Comparison of ENCODE assay signal across 9 mouse cellular contexts in genomic region chrX:155624895-155625294, GRCm38 (mm10). TPM values are rescaled to one million over a fixed set of nuclear protein-coding genes. Genes with fewer than 3 reads are reported as not detected.
DNase-seq lines count a peak whose midpoint lies in the region; ATAC-seq and TF ChIP-seq lines count a peak whose summit lies in the region.
"Had no signal": no experiment of that assay in that cellular context is flagged by ENCODE, and none has a peak within 500 bp of the region (broad histone marks: within the 10 kb centered on the region; RNA-seq: fewer than 3 reads in every experiment).

No protein-coding gene starts in this region.

- peak overlapping the region; percentile 87 for H3K4me2 ChIP-seq in kidney, embryonic 15.5 days
- H3K4me2 ChIP-seq in forebrain, embryonic 16.5 days (ENCODE audit: low read length): peak overlapping the region; percentile 79
- peak overlapping the region; percentile 88 for H3K4me2 ChIP-seq in midbrain, embryonic 12.5 days (replicated peaks)
- H3K4me2 ChIP-seq: liver, embryonic 15.5 days had no signal

- H3K4me3 ChIP-seq in kidney, embryonic 15.5 days (replicated peaks): peak overlapping the region; percentile 49
- H3K4me3 ChIP-seq in forebrain, embryonic 16.5 days (replicated peaks; ENCODE audit: low read length): peak overlapping the region; percentile 51
- peak overlapping the region; percentile 54 for H3K4me3 ChIP-seq in midbrain, embryonic 12.5 days
- H3K4me3 ChIP-seq: liver, embryonic 15.5 days had no signal

- TF ChIP-seq POLR2A in brain, embryonic 14.5 days (IDR thresholded peaks at IDR 0.05; ENCODE audit: borderline replicate concordance, extremely low read depth, insufficient read depth, insufficient read length, poor library complexity, severe bottlenecking): no peak

- no peak for TF ChIP-seq CTCF in brain, embryonic 14.5 days (IDR thresholded peaks at IDR 0.05; ENCODE audit: borderline replicate concordance, extremely low read depth, insufficient read depth, insufficient read length)

- WGBS in kidney, embryonic 15.5 days: 27% methylated on average over 15 of the region's 15 CpGs
- WGBS in forebrain, embryonic 16.5 days: 26% methylated on average over 14 of the region's 15 CpGs
- WGBS in midbrain, embryonic 12.5 days: 20% methylated on average over 15 of the region's 15 CpGs

- ATAC-seq in kidney, embryonic 15.5 days (replicated peaks; ENCODE audit: low FRiP score): peak; percentile 28; the same call in 1 of the 2 replicates
- ATAC-seq in forebrain, embryonic 16.5 days: no peak
- ATAC-seq in midbrain, embryonic 12.5 days (ENCODE audit: low FRiP score, low read depth): no peak; the same call in 1 of the 2 replicates
- ATAC-seq in frontal cortex, adult (ENCODE audit: low TSS enrichment): no peak

- H3K27me3 ChIP-seq in kidney, embryonic 15.5 days: peaks cover 56% of the 10 kb centered on the region
- peaks cover 8% of the 10 kb centered on the region; the same call in 1 of the 2 replicates for H3K27me3 ChIP-seq in forebrain, embryonic 16.5 days (replicated peaks; ENCODE audit: control insufficient read depth, insufficient read depth, low read length)
- peaks cover 42% of the 10 kb centered on the region for H3K27me3 ChIP-seq in midbrain, embryonic 12.5 days

- peaks cover 10% of the 10 kb centered on the region; the same call in 1 of the 2 replicates for H3K4me1 ChIP-seq in kidney, embryonic 15.5 days
- peaks cover 4% of the 10 kb centered on the region for H3K4me1 ChIP-seq in forebrain, embryonic 16.5 days (replicated peaks; ENCODE audit: control insufficient read depth, insufficient read depth, low read length)
- H3K4me1 ChIP-seq in midbrain, embryonic 12.5 days: no peaks in the 10 kb centered on the region
- H3K4me1 ChIP-seq: liver, embryonic 15.5 days had no signal

- H3K9ac ChIP-seq in kidney, embryonic 15.5 days: no peak overlapping the region
- H3K9ac ChIP-seq in forebrain, embryonic 16.5 days (replicated peaks; ENCODE audit: low read depth, low read length): peak overlapping the region; percentile 35; the same call in 1 of the 2 replicates
- H3K9ac ChIP-seq in midbrain, embryonic 12.5 days (replicated peaks): no peak overlapping the region; the same call in 1 of the 2 replicates
- H3K9ac ChIP-seq: liver, embryonic 15.5 days had no signal

- no peak for DNase-seq in kidney, adult 11 months
- DNase-seq in brain, embryonic 14.5 days (ENCODE audit: low read depth): peak; percentile 10
- DNase-seq in thymus, postnatal 14 days: no peak
- no peak for DNase-seq in right cerebral cortex, postnatal 14 days

- H3K36me3 ChIP-seq in kidney, embryonic 15.5 days: no peaks in the 10 kb centered on the region
- H3K36me3 ChIP-seq in forebrain, embryonic 16.5 days (ENCODE audit: control insufficient read depth, insufficient read depth): no peaks in the 10 kb centered on the region
- no peaks in the 10 kb centered on the region for H3K36me3 ChIP-seq in midbrain, embryonic 12.5 days
- H3K36me3 ChIP-seq: liver, embryonic 15.5 days had no signal

- no peaks in the 10 kb centered on the region for H3K9me3 ChIP-seq in kidney, embryonic 15.5 days (replicated peaks)
- no peaks in the 10 kb centered on the region for H3K9me3 ChIP-seq in forebrain, embryonic 16.5 days (ENCODE audit: control insufficient read depth, low read length)
- H3K9me3 ChIP-seq in midbrain, embryonic 12.5 days: no peaks in the 10 kb centered on the region
- H3K9me3 ChIP-seq: liver, embryonic 15.5 days had no signal

- H3K27ac ChIP-seq in kidney, embryonic 15.5 days: no peak overlapping the region
- no peak overlapping the region for H3K27ac ChIP-seq in forebrain, embryonic 16.5 days (ENCODE audit: low read length)
- H3K27ac ChIP-seq in midbrain, embryonic 12.5 days (replicated peaks): no peak overlapping the region
- H3K27ac ChIP-seq: liver, embryonic 15.5 days had no signal

RNA-seq across cellular contexts. Expression of gene Gm15155, which starts 0.4 kb away (rescaled TPM):
- not detected in 2 replicates for polyA plus RNA-seq in kidney, embryonic 15.5 days (2015; fragmentation: Nextera tagmentation; extraction: Ambion mirVana)
- polyA plus RNA-seq in brain, embryonic 14.5 days (2012; rRNA removed): not detected in 2 replicates
- polyA plus RNA-seq in forebrain, embryonic 16.5 days (2015; fragmentation: Nextera tagmentation; extraction: Ambion mirVana): 0.52 TPM in 1 of 2 replicates, not detected in the other
- polyA plus RNA-seq in midbrain, embryonic 12.5 days (2016; fragmentation: Nextera tagmentation; extraction: Ambion mirVana): not detected in 2 replicates
- polyA plus RNA-seq: liver, embryonic 15.5 days had no signal

RNA-seq across cellular contexts. Expression of gene Ptchd1, which starts 1.3 kb away (rescaled TPM):
- 0.77 and 1.0 TPM in 2 replicates for polyA plus RNA-seq in kidney, embryonic 15.5 days (2015; fragmentation: Nextera tagmentation; extraction: Ambion mirVana)
- 2.1 and 6.6 TPM in 2 replicates for polyA plus RNA-seq in brain, embryonic 14.5 days (2012; rRNA removed)
- 3.5 and 3.9 TPM in 2 replicates for polyA plus RNA-seq in forebrain, embryonic 16.5 days (2015; fragmentation: Nextera tagmentation; extraction: Ambion mirVana)
- 2.6 and 2.7 TPM in 2 replicates for polyA plus RNA-seq in midbrain, embryonic 12.5 days (2016; fragmentation: Nextera tagmentation; extraction: Ambion mirVana)
- polyA plus RNA-seq: liver, embryonic 15.5 days had no signal
